Mouse (Mus musculus) hindbrain, embryonic 10.5 days (tissue): ENCODE results near the gene Dglucy. TPM values are rescaled to one million over a fixed set of nuclear protein-coding genes. Genes with fewer than 3 reads are reported as not detected.

Experiments used
- DNase-seq: peaks from one replicate; pipeline ENCODE4 v3.0.0-alpha.2; 2017; ENCODE audit warnings: low spot score
- H3K27ac ChIP-seq: fragments of 300-500 bp; sonication (generic); 2 replicates; pipeline ENCODE4 v1.5.1; 2016; ENCODE audit warnings: mild to moderate bottlenecking, moderate library complexity
- H3K27me3 ChIP-seq: fragments of 300-500 bp; sonication (generic); 2 replicates; pipeline ENCODE4 v1.6.1; 2016; ENCODE audit warnings: mild to moderate bottlenecking; ENCODE audit not compliant: poor library complexity, insufficient read depth, severe bottlenecking
- H3K36me3 ChIP-seq: fragments of 300-500 bp; sonication (generic); 2 replicates; pipeline ENCODE4 v1.6.1; 2016; ENCODE audit warnings: mild to moderate bottlenecking, moderate library complexity
- H3K4me1 ChIP-seq: fragments of 300-500 bp; sonication (generic); replicated peaks from 2 replicates; pipeline ENCODE4 v1.6.1; 2016; ENCODE audit warnings: mild to moderate bottlenecking
- H3K4me3 ChIP-seq: fragments of 300-500 bp; sonication (generic); 2 replicates; pipeline ENCODE4 v1.5.1; 2016; ENCODE audit warnings: mild to moderate bottlenecking, moderate library complexity
- H3K9me3 ChIP-seq: fragments of 300-500 bp; sonication (generic); 2 replicates; pipeline ENCODE4 v1.6.1; 2016; ENCODE audit warnings: mild to moderate bottlenecking, moderate library complexity
- WGBS: fragments of 180-500 bp; shearing (Covaris S2); methylation state at CpG from one replicate; pipeline ENCODE4 v1.1.7; 2016; 5-methylcytosine and 5-hydroxymethylcytosine counted together
- polyA plus RNA-seq: library from polyadenylated mRNA; unstranded; fragments of >200 nt; fragmentation: Nextera tagmentation; extraction: Ambion mirVana; gene quantifications from 2 replicates; pipeline ENCODE4 v1.2.1, GENCODE M21; 2016

The Dglucy gene
- polyA plus RNA-seq, 1 experiment from 2014 or later: 0.44 TPM

DNA sequence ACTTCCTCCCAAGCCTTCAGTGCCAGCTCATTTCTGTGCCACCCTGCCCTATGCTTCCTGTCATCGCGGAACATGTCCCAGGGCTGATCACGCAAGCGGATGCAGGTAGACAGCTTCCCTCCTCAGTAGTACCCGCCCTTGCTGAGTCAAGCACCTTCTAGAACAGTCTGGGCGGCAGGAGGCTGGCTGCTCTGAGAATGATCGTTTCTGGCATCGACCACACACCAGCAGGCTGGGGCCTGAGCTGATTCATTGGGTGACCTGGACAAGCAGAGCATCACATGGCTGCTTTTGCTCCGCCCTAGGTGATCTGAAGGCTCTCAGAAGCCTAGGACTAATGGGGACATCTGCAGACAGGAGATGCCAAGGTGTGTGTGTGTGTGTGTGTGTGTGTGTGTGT lies 124.9 kb downstream of the Dglucy start:
- 87% methylated on average over 9 of the region's 9 CpGs for WGBS
- DNase-seq: no peak
- H3K27ac ChIP-seq: no peak overlapping the region
- no peaks in the 10 kb centered on the region for H3K36me3 ChIP-seq
- no peak overlapping the region for H3K4me3 ChIP-seq
- no peaks in the 10 kb centered on the region for H3K9me3 ChIP-seq
- H3K27me3 ChIP-seq: peaks cover 58% of the 10 kb centered on the region
- peaks cover 22% of the 10 kb centered on the region for H3K4me1 ChIP-seq

- no peak overlapping the region for H3K27ac ChIP-seq
- H3K9me3 ChIP-seq: no peaks in the 10 kb centered on the region
- WGBS: 82% methylated on average over 5 of the region's 5 CpGs
- H3K36me3 ChIP-seq: peaks cover 15% of the 10 kb centered on the region
- no peak overlapping the region for H3K4me3 ChIP-seq
- H3K27me3 ChIP-seq: peaks cover 33% of the 10 kb centered on the region
- DNase-seq: no peak
- H3K4me1 ChIP-seq: peaks cover 13% of the 10 kb centered on the region
Measured at GRCm38 (mm10) chr12:100906861-100907260, 128.0 kb downstream of the Dglucy start.

DNA sequence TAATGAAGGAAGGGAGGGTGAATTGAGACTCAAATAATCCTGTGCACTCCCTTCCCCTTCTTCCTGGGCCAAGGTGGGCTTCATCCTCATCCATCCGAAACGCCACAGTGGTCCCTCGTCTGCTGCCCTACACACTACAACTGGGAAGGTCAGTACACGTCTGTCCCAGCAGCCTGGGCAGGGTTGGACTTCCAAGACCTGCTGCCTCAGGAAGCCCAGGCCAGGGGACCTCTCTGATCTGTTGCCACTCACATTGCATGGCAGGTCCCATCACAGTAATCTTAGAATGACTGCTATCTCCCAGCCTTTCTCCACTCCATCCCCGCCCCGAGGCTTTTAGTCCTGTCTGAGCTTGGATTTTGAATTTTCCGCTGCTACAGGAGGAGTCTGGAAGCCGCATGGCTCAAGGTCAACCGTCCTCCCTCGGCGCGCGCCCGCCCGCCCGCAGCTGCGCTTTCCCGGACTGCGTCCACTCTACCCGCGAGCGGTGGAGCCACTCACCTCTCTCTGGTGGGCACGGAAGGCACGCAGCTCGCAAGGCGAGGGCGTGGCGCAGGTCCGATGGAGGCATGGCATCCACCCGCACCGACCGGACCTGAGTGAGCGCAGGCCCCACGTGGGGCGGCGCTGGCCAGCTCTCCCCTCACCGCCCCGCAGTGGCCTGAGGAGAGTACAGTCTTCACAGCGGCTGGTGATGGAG lies 128.9 kb downstream of the Dglucy start, which contains the start of gene Gpr68:
Gene Gpr68, minus strand, starts transcription at position 601 of the 700 bp plus-strand sequence.
- peak; percentile 30 for DNase-seq
- Histone ChIP-seq H3K4me1 (peaks cover 13% of the 10 kb centered on the region), H3K27ac (peak within 1 kb of the TSS; percentile 71), H3K27me3 (peaks cover 32% of the 10 kb centered on the region), H3K4me3 (peak within 1 kb of the TSS; percentile 61), H3K9me3 (no peaks in the 10 kb centered on the region), H3K36me3 (peaks cover 24% of the 10 kb centered on the region)
- 4% methylated on average over 39 of the region's 39 CpGs for WGBS

GRCm38 (mm10) chr12:100908298-100909034 lies 129.6 kb downstream of the Dglucy start:
- peak overlapping the region; percentile 61 for H3K4me3 ChIP-seq
- DNase-seq: no peak
- peaks cover 32% of the 10 kb centered on the region for H3K27me3 ChIP-seq
- no peaks in the 10 kb centered on the region for H3K9me3 ChIP-seq
- H3K27ac ChIP-seq: peak overlapping the region; percentile 71
- peaks cover 13% of the 10 kb centered on the region for H3K4me1 ChIP-seq
- peaks cover 32% of the 10 kb centered on the region for H3K36me3 ChIP-seq
- 17% methylated on average over 10 of the region's 10 CpGs for WGBS

- Histone ChIP-seq H3K27ac (no peak overlapping the region), H3K4me1 (peaks cover 13% of the 10 kb centered on the region), H3K4me3 (no peak overlapping the region), H3K27me3 (peaks cover 32% of the 10 kb centered on the region), H3K36me3 (peaks cover 44% of the 10 kb centered on the region), H3K9me3 (no peaks in the 10 kb centered on the region)
- 77% methylated on average over 6 of the region's 6 CpGs for WGBS
- DNase-seq: no peak
Measured at GRCm38 (mm10) chr12:100909765-100910164, 130.9 kb downstream of the Dglucy start.

DNA sequence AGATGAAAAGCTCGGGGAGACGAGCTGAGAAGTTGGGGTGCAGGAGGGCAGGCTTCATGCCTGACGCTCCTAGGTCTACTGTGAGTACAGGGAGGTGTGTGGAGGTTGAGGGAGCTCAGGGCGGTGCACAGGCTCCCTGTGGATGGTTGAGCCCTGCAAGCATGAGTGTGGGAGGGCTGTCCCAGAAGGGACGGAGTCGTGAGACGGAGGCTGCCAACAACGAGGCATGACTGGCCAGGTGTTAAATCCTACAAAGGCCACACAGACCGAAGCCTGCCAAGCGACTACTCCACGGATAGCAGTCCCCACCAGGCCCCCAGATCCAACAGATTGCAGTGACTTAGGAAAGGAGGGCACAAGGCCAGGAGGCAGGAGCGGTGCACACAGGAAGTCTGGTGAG lies 131.9 kb downstream of the Dglucy start:
- 86% methylated on average over 12 of the region's 12 CpGs for WGBS
- Histone ChIP-seq H3K4me1 (peaks cover 13% of the 10 kb centered on the region), H3K27me3 (peaks cover 32% of the 10 kb centered on the region), H3K27ac (no peak overlapping the region), H3K36me3 (peaks cover 54% of the 10 kb centered on the region), H3K9me3 (no peaks in the 10 kb centered on the region), H3K4me3 (no peak overlapping the region)
- DNase-seq: no peak

DNA sequence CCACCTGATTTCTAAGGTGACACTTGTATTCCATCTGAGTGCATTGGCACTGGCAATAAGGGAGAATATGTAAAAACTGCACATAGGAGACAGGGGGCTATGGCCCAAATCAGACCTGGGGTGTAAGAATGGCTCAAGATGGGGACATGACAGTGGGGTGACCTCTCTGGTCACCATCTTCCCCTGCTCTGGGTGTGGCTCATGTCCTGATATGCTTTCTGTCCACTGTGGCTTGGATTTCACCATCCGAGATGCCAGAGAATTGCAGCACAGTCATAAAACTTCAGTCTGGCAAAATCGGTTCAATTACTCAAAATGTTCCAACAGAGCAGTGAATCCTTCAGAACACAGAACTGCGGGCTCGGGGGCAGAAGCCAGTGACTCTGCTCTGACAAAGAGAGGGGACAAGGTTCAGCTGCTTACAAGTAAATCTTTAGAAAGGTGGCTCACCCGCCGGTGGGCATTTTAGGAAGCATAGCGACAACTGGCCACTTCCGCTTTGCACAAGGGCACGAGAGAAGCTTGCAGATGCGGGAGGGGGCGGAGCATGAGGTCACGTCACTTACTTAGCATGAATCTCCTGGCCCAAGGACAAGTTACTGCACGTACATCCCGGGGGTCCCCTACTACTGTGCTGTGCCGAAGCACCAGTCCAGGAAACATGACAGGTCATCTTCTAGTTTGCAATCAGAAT lies 145.9 kb downstream of the Dglucy start:
- peaks cover 95% of the 10 kb centered on the region for H3K36me3 ChIP-seq
- WGBS: 88% methylated on average over 15 of the region's 15 CpGs

DNA sequence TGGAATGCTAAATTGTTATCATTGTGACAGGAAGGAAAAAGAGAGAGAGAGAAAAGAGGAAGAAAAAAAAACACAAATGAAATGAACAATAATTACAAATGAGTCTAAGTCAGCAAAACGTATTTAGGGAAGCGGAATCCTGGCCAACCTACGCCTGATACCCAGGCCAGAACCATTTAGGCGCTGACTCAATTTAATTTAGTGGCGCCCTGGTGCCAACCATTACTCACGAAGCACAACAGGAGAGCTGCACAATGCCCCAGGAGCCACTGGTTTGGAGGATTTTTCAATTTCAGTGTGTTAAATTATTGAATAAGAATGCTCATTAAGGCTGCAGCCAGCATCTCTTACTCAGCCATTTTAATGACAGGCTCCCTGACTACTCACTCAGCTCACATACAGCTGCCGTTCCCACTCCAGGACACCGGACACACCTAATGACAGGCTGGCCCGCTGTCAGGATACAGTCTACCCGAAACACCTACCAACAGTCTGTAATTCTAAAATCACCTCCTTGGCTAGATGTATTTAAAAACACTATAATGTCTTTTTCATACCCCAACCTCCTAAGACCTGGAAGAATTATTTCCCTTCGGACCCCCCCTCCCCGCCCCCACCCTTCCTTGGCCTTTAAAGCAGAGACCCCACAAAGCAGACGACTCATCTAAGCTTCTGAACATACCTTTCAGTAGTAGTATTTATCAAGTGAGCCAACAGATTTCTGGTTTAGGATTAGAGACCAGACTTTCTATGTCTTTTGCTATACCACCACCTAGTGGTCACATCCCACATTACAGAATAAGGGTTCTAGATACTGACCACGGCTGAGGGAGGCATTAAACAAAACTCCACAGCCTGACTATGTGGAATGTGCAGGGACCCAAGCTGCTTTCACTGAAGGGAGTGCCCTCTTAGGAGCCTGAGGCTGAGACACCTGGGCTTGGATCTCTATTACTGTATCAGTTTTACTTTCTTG lies 147.1 kb downstream of the Dglucy start:
- H3K9me3 ChIP-seq: no peaks in the 10 kb centered on the region
- H3K36me3 ChIP-seq: peaks cover 95% of the 10 kb centered on the region
- H3K4me3 ChIP-seq: no peak overlapping the region
- H3K27ac ChIP-seq: no peak overlapping the region
- H3K27me3 ChIP-seq: no peaks in the 10 kb centered on the region
- H3K4me1 ChIP-seq: no peaks in the 10 kb centered on the region
- peak; percentile 37 for DNase-seq
- 75% methylated on average over 14 of the region's 14 CpGs for WGBS

More for the DNA sequence above, 145.9 kb downstream of the Dglucy start:
- Histone ChIP-seq H3K27ac (no peak overlapping the region), H3K4me1 (no peaks in the 10 kb centered on the region), H3K4me3 (no peak overlapping the region), H3K27me3 (no peaks in the 10 kb centered on the region), H3K9me3 (no peaks in the 10 kb centered on the region)
- no peak for DNase-seq

- WGBS: 94% methylated on average over 9 of the region's 9 CpGs
- H3K9me3 ChIP-seq: no peaks in the 10 kb centered on the region
- no peak for DNase-seq
- H3K27ac ChIP-seq: no peak overlapping the region
- peaks cover 95% of the 10 kb centered on the region for H3K36me3 ChIP-seq
- H3K4me1 ChIP-seq: no peaks in the 10 kb centered on the region
- H3K27me3 ChIP-seq: no peaks in the 10 kb centered on the region
- H3K4me3 ChIP-seq: no peak overlapping the region
Measured at GRCm38 (mm10) chr12:100928286-100928685, 149.4 kb downstream of the Dglucy start.

DNA sequence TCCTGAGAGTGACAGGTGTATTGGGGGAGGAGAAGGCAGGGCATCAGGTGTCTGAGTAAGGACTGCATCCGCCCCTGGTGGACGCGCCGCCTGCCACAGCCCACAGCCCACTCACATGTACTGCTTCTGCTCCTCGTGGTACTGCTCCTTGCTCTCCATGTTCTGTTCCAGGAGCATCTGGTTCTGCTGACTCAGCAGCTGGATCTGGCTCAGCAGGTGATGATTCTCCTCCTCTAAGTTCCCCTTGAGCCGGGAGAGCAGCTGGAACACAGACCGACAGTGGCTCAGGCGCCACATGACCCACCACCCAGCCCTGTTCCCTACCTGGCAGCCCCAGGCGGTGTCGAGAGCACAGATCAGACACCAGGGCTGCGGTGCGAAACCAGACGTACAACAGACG lies 152.8 kb downstream of the Dglucy start:
- WGBS: 96% methylated on average over 14 of the region's 14 CpGs

DNA sequence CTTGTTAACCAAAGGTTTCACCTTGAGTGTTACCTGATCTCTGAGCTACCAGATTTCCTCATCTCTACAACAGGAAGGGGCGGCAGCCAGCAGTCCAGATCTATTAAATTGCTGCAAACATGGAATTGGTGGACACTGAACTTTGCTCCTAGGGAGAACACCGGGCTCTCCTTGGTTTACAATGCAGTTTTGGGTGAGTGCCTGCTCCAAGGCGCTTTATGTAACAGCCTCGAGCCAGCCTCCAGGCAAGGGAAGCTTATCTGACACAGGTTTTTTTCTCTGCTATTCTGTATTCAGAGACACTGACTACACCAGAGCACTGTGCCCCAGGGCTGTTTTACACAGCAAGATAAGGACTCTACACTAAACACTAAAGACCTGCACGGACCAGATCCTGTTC lies 155.9 kb downstream of the Dglucy start:
- Histone ChIP-seq H3K27me3 (no peaks in the 10 kb centered on the region), H3K9me3 (no peaks in the 10 kb centered on the region), H3K36me3 (peaks cover 100% of the 10 kb centered on the region), H3K27ac (no peak overlapping the region), H3K4me1 (peaks cover 7% of the 10 kb centered on the region; the same call in 1 of the 2 replicates), H3K4me3 (no peak overlapping the region)
- 90% methylated on average over 5 of the region's 5 CpGs for WGBS
- no peak for DNase-seq

More for the DNA sequence above, 152.8 kb downstream of the Dglucy start:
- Histone ChIP-seq H3K4me1 (no peaks in the 10 kb centered on the region), H3K27ac (no peak overlapping the region), H3K9me3 (no peaks in the 10 kb centered on the region), H3K27me3 (no peaks in the 10 kb centered on the region), H3K4me3 (no peak overlapping the region), H3K36me3 (peaks cover 99% of the 10 kb centered on the region)
- DNase-seq: no peak

DNA sequence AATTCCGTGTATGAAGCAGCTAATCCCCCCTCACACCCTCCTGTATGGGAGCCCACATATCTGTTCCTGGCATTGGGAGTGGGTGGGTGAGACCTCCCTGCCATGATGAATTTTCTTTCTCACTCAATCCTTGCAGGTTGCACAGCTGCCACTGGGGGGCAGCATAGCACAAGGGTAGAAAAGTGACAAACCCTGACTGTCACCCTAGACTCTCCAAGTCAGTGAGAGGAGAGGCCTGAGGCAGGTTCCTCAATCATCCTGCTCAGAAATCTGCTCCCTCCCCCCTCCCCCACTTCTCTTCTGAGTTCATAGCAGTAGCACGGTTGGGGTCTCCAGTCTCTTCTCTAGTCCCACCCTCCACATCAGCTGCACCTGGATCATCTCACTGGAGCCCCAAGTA lies 157.3 kb downstream of the Dglucy start:
- H3K36me3 ChIP-seq: peaks cover 100% of the 10 kb centered on the region
- no peak overlapping the region for H3K27ac ChIP-seq
- no peak overlapping the region for H3K4me3 ChIP-seq
- 15% methylated on average over 2 of the region's 2 CpGs for WGBS
- DNase-seq: peak; percentile 78
- peaks cover 7% of the 10 kb centered on the region; the same call in 1 of the 2 replicates for H3K4me1 ChIP-seq
- H3K27me3 ChIP-seq: no peaks in the 10 kb centered on the region
- H3K9me3 ChIP-seq: no peaks in the 10 kb centered on the region
